25 mouse cellular contexts compared by ENCODE assay signal in the genomic region with DNA sequence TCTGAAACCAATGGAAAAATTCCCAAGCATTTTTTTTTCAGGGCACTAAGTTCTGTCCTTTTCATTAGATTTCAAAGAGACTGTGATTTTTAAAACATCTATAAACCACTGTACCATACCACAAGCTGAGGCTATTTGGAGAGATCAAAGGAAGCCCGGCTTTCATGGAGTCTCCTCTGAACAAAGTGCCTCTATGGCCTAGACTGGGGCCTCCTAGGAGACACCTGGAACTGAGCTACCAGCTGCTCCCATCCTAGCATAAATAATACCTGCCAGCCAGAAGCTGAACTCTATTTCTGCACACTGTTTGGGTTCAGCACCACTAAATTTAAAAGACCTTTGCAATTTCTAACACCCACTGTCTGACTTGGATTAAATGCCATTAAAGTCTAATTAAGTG.
"Had no signal": no experiment of that assay in that cellular context is flagged by ENCODE, and none has a peak within 500 bp of the region (broad histone marks: within the 10 kb centered on the region; RNA-seq: fewer than 3 reads in every experiment).

No protein-coding gene starts in this region.

- H3K4me1 ChIP-seq: heart, embryonic 13.5 days; heart, embryonic 15.5 days; hindbrain, embryonic 10.5 days; intestine, embryonic 15.5 days; liver, embryonic 13.5 days; liver, embryonic 15.5 days had no signal

- H3K36me3 ChIP-seq: heart, embryonic 13.5 days; heart, embryonic 15.5 days; hindbrain, embryonic 10.5 days; hindbrain, embryonic 12.5 days; intestine, embryonic 15.5 days; liver, embryonic 13.5 days; liver, embryonic 15.5 days had no signal

- H3K9ac ChIP-seq: heart, embryonic 13.5 days; heart, embryonic 15.5 days; hindbrain, embryonic 12.5 days; hindbrain, embryonic 14.5 days; intestine, embryonic 15.5 days; liver, embryonic 13.5 days; liver, embryonic 15.5 days had no signal

- ATAC-seq: hindbrain, embryonic 16.5 days; inflammation-experienced regulatory T-cells, adult 6 months; intestine, embryonic 15.5 days; intestine, postnatal 0 days had no signal

- DNase-seq: gastrocnemius, postnatal 14 days; heart, adult 2 months; heart, postnatal 14 days; heart, postnatal 4 days; kidney, adult 18-20 months; kidney, adult 8-10 months; kidney, postnatal 10 days; kidney, postnatal 25 days; kidney, postnatal 4 days; liver; liver, embryonic 13.5 days had no signal

- H3K4me2 ChIP-seq: heart, embryonic 11.5 days; heart, embryonic 13.5 days; heart, embryonic 15.5 days; hindbrain, embryonic 12.5 days; hindbrain, embryonic 14.5 days; intestine, embryonic 15.5 days; liver, embryonic 11.5 days; liver, embryonic 13.5 days; liver, embryonic 15.5 days had no signal

- H3K27me3 ChIP-seq: heart, embryonic 15.5 days; hindbrain, embryonic 12.5 days; intestine, embryonic 15.5 days; liver, embryonic 13.5 days; liver, embryonic 15.5 days had no signal

- H3K27ac ChIP-seq: heart, adult 2 months; heart, embryonic 13.5 days; heart, embryonic 15.5 days; hindbrain, embryonic 10.5 days; hindbrain, embryonic 12.5 days; hindbrain, embryonic 14.5 days; intestine, embryonic 15.5 days; layer of hippocampus, adult 2 months; left cerebral cortex, adult 2 months; liver, embryonic 13.5 days; liver, embryonic 15.5 days had no signal

- H3K4me3 ChIP-seq: heart, adult 2 months; heart, embryonic 13.5 days; heart, embryonic 15.5 days; hindbrain, embryonic 10.5 days; hindbrain, embryonic 12.5 days; intestine, embryonic 15.5 days; layer of hippocampus, adult 2 months; left cerebral cortex, adult 2 months; liver, embryonic 13.5 days; liver, embryonic 15.5 days had no signal

- H3K9me3 ChIP-seq: heart, embryonic 13.5 days; heart, embryonic 15.5 days; hindbrain, embryonic 10.5 days; hindbrain, embryonic 12.5 days; intestine, embryonic 15.5 days; liver, embryonic 13.5 days; liver, embryonic 15.5 days had no signal
